Mouse (Mus musculus) embryonic facial prominence, embryonic 11.5 days (tissue): ENCODE measurements around the gene Pard3. TPM values are rescaled to one million over a fixed set of nuclear protein-coding genes. Genes with fewer than 3 reads are reported as not detected.

ENCODE experiments used
- ATAC-seq: fragments of 200-750 bp; cut with Nextera tagmentation; replicated peaks from 2 replicates; pipeline ENCODE4 v1.8.0; 2017; ENCODE audit warnings: low read depth; ENCODE audit not compliant: insufficient number of reproducible peaks, low FRiP score, low TSS enrichment
- DNase-seq: peaks from one replicate; pipeline ENCODE4 v3.0.0-alpha.2; 2015; ENCODE audit warnings: low spot score
- H3K27ac ChIP-seq: fragments of 300-500 bp; sonication (generic); replicated peaks from 2 replicates; pipeline ENCODE4 v1.5.1; 2014; ENCODE audit warnings: mild to moderate bottlenecking, low read depth, low read length, control low read depth
- H3K27me3 ChIP-seq: fragments of 300-500 bp; sonication (generic); 2 replicates; pipeline ENCODE4 v1.6.1; 2014; ENCODE audit warnings: mild to moderate bottlenecking, low read length, moderate library complexity, mixed read lengths; ENCODE audit not compliant: control insufficient read depth, insufficient read depth
- H3K36me3 ChIP-seq: fragments of 300-500 bp; sonication (generic); replicated peaks from 2 replicates; pipeline ENCODE4 v1.6.1; 2014; ENCODE audit warnings: low read depth, mild to moderate bottlenecking, low read length, moderate library complexity, mixed read lengths; ENCODE audit not compliant: control insufficient read depth, insufficient read depth
- H3K4me1 ChIP-seq: fragments of 300-500 bp; sonication (generic); 2 replicates; pipeline ENCODE4 v1.6.1; 2014; ENCODE audit warnings: low read length, mixed read lengths; ENCODE audit not compliant: control insufficient read depth, insufficient read depth
- H3K4me2 ChIP-seq: fragments of 300-500 bp; sonication (generic); 2 replicates; pipeline ENCODE4 v1.6.1; 2014; ENCODE audit warnings: low read depth, mild to moderate bottlenecking, control low read depth, low read length, moderate library complexity
- H3K4me3 ChIP-seq: fragments of 300-500 bp; sonication (generic); 2 replicates; pipeline ENCODE4 v1.5.1; 2014; ENCODE audit warnings: low read depth, low read length, control low read depth
- H3K9ac ChIP-seq: fragments of 300-500 bp; sonication (generic); replicated peaks from 2 replicates; pipeline ENCODE4 v1.6.1; 2014; ENCODE audit warnings: mild to moderate bottlenecking, control low read depth, low read length
- H3K9me3 ChIP-seq: fragments of 300-500 bp; sonication (generic); replicated peaks from 2 replicates; pipeline ENCODE4 v1.6.1; 2016; ENCODE audit warnings: mild to moderate bottlenecking, low read length, inconsistent platforms, mixed read lengths; ENCODE audit not compliant: control insufficient read depth
- WGBS: fragments of 180-500 bp; shearing (Covaris S2); extraction: QIAGEN DNeasy Blood & Tissue Kit; methylation state at CpG from one replicate; pipeline ENCODE4 v1.1.7; 2014; 5-methylcytosine and 5-hydroxymethylcytosine counted together
- polyA plus RNA-seq: library from polyadenylated mRNA; unstranded; fragments of >200 nt; fragmentation: Nextera tagmentation; extraction: Ambion mirVana; gene quantifications from 2 replicates; pipeline ENCODE4 v1.2.1, GENCODE M21; 2014

Pard3 gene
- polyA plus RNA-seq, 1 experiment from 2014 or later: 34.5 TPM

GRCm38 (mm10) chr8:127535846-127536220 is 472.1 kb downstream of the Pard3 start:
- Histone ChIP-seq H3K4me1 (no peaks in the 10 kb centered on the region), H3K27me3 (no peaks in the 10 kb centered on the region), H3K27ac (no peak overlapping the region), H3K4me3 (no peak overlapping the region), H3K9ac (no peak overlapping the region), H3K4me2 (no peak overlapping the region), H3K36me3 (no peaks in the 10 kb centered on the region), H3K9me3 (no peaks in the 10 kb centered on the region)
- DNase-seq: no peak
- WGBS: 94% methylated on average over 1 of the region's 1 CpGs
- ATAC-seq: no peak

DNA sequence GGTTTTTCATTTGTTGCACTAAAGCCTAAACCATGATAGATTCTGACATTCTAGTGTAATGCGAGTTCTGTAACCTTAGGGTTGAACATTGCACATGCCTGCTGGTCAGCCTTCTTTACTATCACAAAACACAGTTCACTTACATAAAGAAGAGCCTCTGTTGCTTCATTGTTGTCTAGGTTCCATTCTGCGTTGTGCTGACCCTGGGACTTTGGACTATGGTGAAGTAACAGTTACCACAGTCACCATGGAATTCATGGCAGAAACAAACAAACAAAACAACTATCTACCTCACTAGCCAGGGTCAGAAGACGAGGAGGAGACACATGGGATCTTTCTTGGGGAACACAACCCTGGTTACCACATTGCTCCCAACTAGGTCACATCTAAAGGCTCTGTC is 476.1 kb downstream of the Pard3 start:
- DNase-seq: no peak
- ATAC-seq: no peak
- Histone ChIP-seq H3K4me1 (no peaks in the 10 kb centered on the region), H3K9ac (no peak overlapping the region), H3K4me2 (no peak overlapping the region), H3K9me3 (no peaks in the 10 kb centered on the region), H3K27me3 (no peaks in the 10 kb centered on the region), H3K27ac (no peak overlapping the region), H3K36me3 (no peaks in the 10 kb centered on the region), H3K4me3 (no peak overlapping the region)
- 92% methylated on average over 3 of the region's 3 CpGs for WGBS

- Histone ChIP-seq H3K36me3 (no peaks in the 10 kb centered on the region), H3K27me3 (no peaks in the 10 kb centered on the region), H3K4me1 (no peaks in the 10 kb centered on the region), H3K9me3 (no peaks in the 10 kb centered on the region), H3K4me3 (no peak overlapping the region), H3K4me2 (no peak overlapping the region), H3K27ac (no peak overlapping the region), H3K9ac (no peak overlapping the region)
- DNase-seq: no peak
- WGBS: 91% methylated on average over 3 of the region's 3 CpGs
- ATAC-seq: no peak
These were observed 476.6 kb downstream of the Pard3 start for GRCm38 (mm10) chr8:127540273-127540672.

DNA sequence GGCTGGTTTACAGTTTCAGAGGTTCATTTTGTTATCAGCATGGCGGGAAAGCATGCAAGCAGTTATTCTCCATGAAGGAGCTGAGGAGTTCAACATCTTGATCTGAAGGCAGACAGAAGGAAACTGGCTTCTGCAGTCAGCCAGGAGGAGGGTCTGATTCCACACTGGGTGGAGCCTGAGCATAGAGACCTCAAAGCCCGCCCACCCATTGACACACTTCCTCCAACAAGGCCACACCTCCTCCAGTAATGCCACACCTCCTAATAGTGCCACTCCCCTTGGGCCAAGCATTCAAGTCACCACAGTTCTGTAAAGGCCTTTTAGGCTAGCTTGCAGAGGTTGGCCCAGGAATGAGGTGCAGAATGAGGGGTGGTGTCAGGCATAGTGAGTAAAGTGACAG is 478.5 kb downstream of the Pard3 start:
- no peak overlapping the region for H3K27ac ChIP-seq
- no peak overlapping the region for H3K4me3 ChIP-seq
- no peaks in the 10 kb centered on the region for H3K27me3 ChIP-seq
- no peaks in the 10 kb centered on the region for H3K36me3 ChIP-seq
- H3K4me2 ChIP-seq: no peak overlapping the region
- H3K4me1 ChIP-seq: no peaks in the 10 kb centered on the region
- H3K9me3 ChIP-seq: no peaks in the 10 kb centered on the region
- DNase-seq: no peak
- ATAC-seq: no peak
- 76% methylated on average over 2 of the region's 2 CpGs for WGBS
- H3K9ac ChIP-seq: no peak overlapping the region

DNA sequence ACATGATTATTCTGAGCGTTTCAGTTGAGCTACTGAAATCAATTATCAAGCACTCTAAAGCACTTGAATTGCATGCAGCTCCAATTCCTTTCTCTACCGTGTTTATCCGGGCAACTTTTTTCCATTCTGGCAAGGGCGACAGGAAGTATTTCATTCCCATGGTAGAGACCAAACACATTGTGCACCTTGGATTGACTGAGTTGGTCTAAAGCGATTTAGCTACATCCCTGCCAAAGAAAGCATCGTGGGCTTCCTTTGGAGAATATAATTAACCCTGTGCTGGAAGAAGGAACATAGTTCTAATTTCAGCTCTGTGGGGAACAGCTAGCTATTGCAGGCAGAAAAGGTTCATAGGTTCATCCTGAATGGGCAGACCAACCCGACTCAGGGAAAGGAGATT is 480.0 kb downstream of the Pard3 start:
- H3K27me3 ChIP-seq: no peaks in the 10 kb centered on the region
- no peak overlapping the region for H3K9ac ChIP-seq
- DNase-seq: no peak
- H3K9me3 ChIP-seq: no peaks in the 10 kb centered on the region
- no peak for ATAC-seq
- WGBS: 67% methylated on average over 7 of the region's 7 CpGs
- H3K27ac ChIP-seq: no peak overlapping the region
- H3K4me2 ChIP-seq: no peak overlapping the region
- H3K4me1 ChIP-seq: no peaks in the 10 kb centered on the region
- no peak overlapping the region for H3K4me3 ChIP-seq
- no peaks in the 10 kb centered on the region for H3K36me3 ChIP-seq

GRCm38 (mm10) chr8:127546161-127546560 is 482.5 kb downstream of the Pard3 start:
- H3K4me3 ChIP-seq: no peak overlapping the region
- H3K27me3 ChIP-seq: no peaks in the 10 kb centered on the region
- ATAC-seq (no peak), DNase-seq (no peak)
- WGBS: 70% methylated on average over 2 of the region's 2 CpGs
- no peaks in the 10 kb centered on the region for H3K4me1 ChIP-seq
- no peak overlapping the region for H3K4me2 ChIP-seq
- no peaks in the 10 kb centered on the region for H3K36me3 ChIP-seq
- no peaks in the 10 kb centered on the region for H3K9me3 ChIP-seq
- no peak overlapping the region for H3K27ac ChIP-seq
- no peak overlapping the region for H3K9ac ChIP-seq

DNA sequence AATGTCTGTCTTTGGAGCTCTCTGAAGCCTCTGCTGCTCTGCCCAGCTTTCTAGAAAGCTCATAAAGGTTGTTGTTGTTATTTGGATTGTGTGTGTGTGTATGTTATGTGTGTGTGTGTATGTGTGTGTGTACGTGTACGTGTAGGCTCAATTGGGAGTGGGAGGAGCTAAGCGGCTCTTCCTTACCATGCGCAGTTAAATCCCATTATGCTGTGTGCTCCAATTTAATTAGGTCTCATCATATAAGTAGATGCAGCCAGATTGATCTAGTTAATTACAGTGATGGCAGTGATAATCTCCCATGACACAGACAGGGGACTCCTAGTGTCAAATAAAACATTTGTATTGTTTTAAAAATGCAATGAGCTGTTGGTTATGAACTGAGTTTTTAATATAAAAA is 487.2 kb downstream of the Pard3 start:
- Histone ChIP-seq H3K27me3 (no peaks in the 10 kb centered on the region), H3K4me2 (no peak overlapping the region), H3K9ac (no peak overlapping the region), H3K9me3 (no peaks in the 10 kb centered on the region), H3K4me3 (no peak overlapping the region), H3K27ac (no peak overlapping the region), H3K36me3 (no peaks in the 10 kb centered on the region), H3K4me1 (0 out of 2 replicates have a peak, but pooled peaks cover 2% of the 10 kb centered on the region)
- WGBS: 88% methylated on average over 4 of the region's 4 CpGs
- DNase-seq (no peak), ATAC-seq (no peak)

DNA sequence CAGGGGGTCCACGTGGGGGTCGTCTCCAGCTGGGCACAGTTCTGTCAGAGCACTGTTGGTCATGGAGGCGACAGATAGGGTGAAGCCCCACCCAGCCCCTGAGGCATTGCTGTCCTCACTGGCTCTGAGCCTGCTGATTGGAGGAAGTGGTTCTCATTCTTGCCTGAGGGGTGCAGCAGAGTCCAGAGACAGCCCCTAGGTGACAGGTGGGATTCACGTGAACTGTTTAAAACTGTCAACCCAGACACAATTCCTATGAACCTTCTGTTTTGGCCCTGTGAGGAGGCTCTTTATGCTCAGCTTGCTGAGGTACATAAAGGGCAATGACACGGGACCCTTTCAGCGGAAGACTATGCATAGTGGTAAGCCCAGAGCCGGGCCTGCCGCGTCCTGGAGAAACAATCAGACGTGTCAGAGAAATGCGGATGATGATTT is 488.5 kb downstream of the Pard3 start:
- Histone ChIP-seq H3K36me3 (no peaks in the 10 kb centered on the region), H3K4me3 (no peak overlapping the region), H3K4me2 (no peak overlapping the region), H3K27me3 (no peaks in the 10 kb centered on the region), H3K4me1 (0 out of 2 replicates have a peak, but pooled peaks cover 2% of the 10 kb centered on the region), H3K9ac (no peak overlapping the region), H3K27ac (no peak overlapping the region), H3K9me3 (no peaks in the 10 kb centered on the region)
- no peak for DNase-seq
- ATAC-seq: peak; percentile 36; the same call in 1 of the 2 replicates
- WGBS: 45% methylated on average over 11 of the region's 11 CpGs
